Mouse (Mus musculus) embryonic stem cell, embryonic (primary cell): ENCODE results near the gene Odf3l2.

Experiments
- CTCF ChIA-PET, 4 experiments: fragments of 300-600 bp in 2 of 4; fragments of 350-600 bp in 2 of 4; sonication (Branson Sonifier 250); formaldehyde crosslinking; loops; one replicate each; lab custom pipeline; 2022; ENCODE audit warnings: inconsistent platforms in 2 of 4; lab: Charles Lee
- POLR2A ChIA-PET, 4 experiments: fragments of 300-600 bp in 2 of 4; fragments of 350-600 bp in 2 of 4; sonication (Branson Sonifier 250); formaldehyde crosslinking; loops; one replicate each; lab custom pipeline; 2022; ENCODE audit warnings: antibody characterized with exemption in 4 of 4, inconsistent platforms in 1 of 4; lab: Charles Lee

The Odf3l2 gene

DNA sequence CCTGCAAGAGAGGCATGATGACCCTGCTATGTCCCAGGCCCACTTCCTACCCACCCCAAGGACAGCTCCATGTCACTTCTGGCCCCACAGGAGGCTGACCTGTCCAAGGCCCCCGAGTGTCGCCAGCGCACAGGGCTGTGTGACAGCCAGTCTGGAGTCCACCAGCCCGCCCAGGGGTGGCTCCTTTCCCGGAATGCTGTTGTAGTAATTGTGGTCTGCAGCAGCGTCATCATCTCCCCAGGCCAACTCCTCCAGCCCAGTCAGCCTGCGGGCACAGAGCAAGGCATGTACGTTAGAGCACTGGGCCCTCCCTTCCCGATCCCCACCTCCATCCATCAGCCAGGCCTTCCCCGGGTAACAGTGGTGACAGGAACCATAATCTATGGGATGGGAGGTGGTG is 19.4 kb downstream of the Odf3l2 start:
- ChIA-PET POLR2A (interaction anchor here in 2 of 4 experiments (0.9 to 1.9 kb wide), 3 partner anchors 12 to 20 kb away, joined by 3 to 6 read pairs (median 5); partner anchors contain the start of genes C2cd4c (in 1 of the 2) and Odf3l2 (in 1 of the 2)), CTCF (interaction anchor here in 2 of 4 experiments (1.7 to 2.8 kb wide), 2 partner anchors 31 kb away, joined by 4 to 12 read pairs; no protein-coding TSS in a partner anchor)

- CTCF ChIA-PET: interaction anchor here in 1 of 4 experiments (1.1 kb wide), 1 partner anchor 24 kb away, joined by 5 read pairs; no protein-coding TSS in a partner anchor
- POLR2A ChIA-PET: interaction anchor here in 2 of 4 experiments (0.8 to 1.9 kb wide), 3 partner anchors 8 to 21 kb away, joined by 3 to 6 read pairs (median 5); partner anchors contain the start of genes C2cd4c (in 1 of the 2) and Odf3l2 (in 1 of the 2)
These were observed 20.1 kb downstream of the Odf3l2 start for GRCm38 (mm10) chr10:79625398-79625797.

- CTCF ChIA-PET: interaction anchor here in 2 of 4 experiments (0.9 to 1.2 kb wide), 3 partner anchors 10 to 29 kb away, joined by 3 to 6 read pairs (median 4); no protein-coding TSS in a partner anchor
- POLR2A ChIA-PET: interaction anchor here in 2 of 4 experiments (0.6 to 2.5 kb wide), 6 partner anchors 10 to 54 kb away, joined by 3 to 11 read pairs (median 4); partner anchors contain the start of gene C2cd4c (in 2 of the 2)
These were observed 21.6 kb downstream of the Odf3l2 start for GRCm38 (mm10) chr10:79623950-79624349.

DNA sequence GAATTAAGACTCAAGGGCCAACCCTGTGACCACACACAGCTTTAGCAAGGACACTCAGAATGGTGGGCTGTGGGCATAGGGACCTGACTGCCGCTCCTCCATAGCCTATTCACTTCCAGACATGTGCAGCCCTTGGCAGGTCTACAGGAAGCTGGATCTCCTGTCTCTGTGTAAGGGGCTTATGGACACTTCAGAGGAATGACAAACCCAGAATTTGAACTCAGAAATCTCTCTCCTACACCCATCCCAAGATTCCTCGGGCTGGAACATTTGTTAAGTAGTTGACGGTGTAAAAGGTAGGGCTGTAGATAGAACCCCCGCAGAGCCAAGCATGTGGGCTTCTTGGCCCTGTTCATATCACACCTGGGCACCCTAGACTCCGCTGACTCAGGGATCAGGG is 29.2 kb downstream of the Odf3l2 start:
- ChIA-PET CTCF (interaction anchor here in 2 of 4 experiments (0.6 to 1.4 kb wide), 3 partner anchors 21 to 67 kb away, joined by 3 to 4 read pairs (median 3); no protein-coding TSS in a partner anchor), POLR2A (interaction anchor here in 1 of 4 experiments (1.1 kb wide), 1 partner anchor 8 kb away, joined by 3 read pairs; no protein-coding TSS in a partner anchor)

- CTCF ChIA-PET: interaction anchor here in 2 of 4 experiments (0.6 to 1.4 kb wide), 3 partner anchors 20 to 68 kb away, joined by 3 to 4 read pairs (median 3); no protein-coding TSS in a partner anchor
- POLR2A ChIA-PET: no interaction called here
These were observed 29.7 kb downstream of the Odf3l2 start for GRCm38 (mm10) chr10:79615860-79616259.

- ChIA-PET CTCF (interaction anchor here in 3 of 4 experiments (0.6 to 1.7 kb wide), 29 partner anchors 9 to 198 kb away, joined by 3 to 25 read pairs (median 4); partner anchors contain the start of genes Madcam1 (in 2 of the 3), Bsg (in 1 of the 3) and Mier2 (in 1 of the 3)), POLR2A (interaction anchor here in 3 of 4 experiments (0.6 to 2.3 kb wide), 54 partner anchors 9 to 1604 kb away, joined by 3 to 14 read pairs (median 4); partner anchors contain the start of genes Cdc34 (in 3 of the 3), Madcam1 (in 2 of the 3), Pdxk (in 2 of the 3) and Bsg (in 1 of the 3))
These were observed 31.3 kb downstream of the Odf3l2 start for GRCm38 (mm10) chr10:79614305-79614643.

GRCm38 (mm10) chr10:79613578-79614304 is 31.8 kb downstream of the Odf3l2 start, which contains the start of gene C2cd4c:
Gene C2cd4c, minus strand, starts transcription at chr10:79614025.
- CTCF ChIA-PET: interaction anchor here in 3 of 4 experiments (0.6 to 1.7 kb wide), 32 partner anchors 10 to 321 kb away, joined by 3 to 25 read pairs (median 3); partner anchors contain the start of genes Madcam1 (in 2 of the 3), Bsg (in 1 of the 3), Mier2 (in 1 of the 3) and Shc2 (in 1 of the 3)

DNA sequence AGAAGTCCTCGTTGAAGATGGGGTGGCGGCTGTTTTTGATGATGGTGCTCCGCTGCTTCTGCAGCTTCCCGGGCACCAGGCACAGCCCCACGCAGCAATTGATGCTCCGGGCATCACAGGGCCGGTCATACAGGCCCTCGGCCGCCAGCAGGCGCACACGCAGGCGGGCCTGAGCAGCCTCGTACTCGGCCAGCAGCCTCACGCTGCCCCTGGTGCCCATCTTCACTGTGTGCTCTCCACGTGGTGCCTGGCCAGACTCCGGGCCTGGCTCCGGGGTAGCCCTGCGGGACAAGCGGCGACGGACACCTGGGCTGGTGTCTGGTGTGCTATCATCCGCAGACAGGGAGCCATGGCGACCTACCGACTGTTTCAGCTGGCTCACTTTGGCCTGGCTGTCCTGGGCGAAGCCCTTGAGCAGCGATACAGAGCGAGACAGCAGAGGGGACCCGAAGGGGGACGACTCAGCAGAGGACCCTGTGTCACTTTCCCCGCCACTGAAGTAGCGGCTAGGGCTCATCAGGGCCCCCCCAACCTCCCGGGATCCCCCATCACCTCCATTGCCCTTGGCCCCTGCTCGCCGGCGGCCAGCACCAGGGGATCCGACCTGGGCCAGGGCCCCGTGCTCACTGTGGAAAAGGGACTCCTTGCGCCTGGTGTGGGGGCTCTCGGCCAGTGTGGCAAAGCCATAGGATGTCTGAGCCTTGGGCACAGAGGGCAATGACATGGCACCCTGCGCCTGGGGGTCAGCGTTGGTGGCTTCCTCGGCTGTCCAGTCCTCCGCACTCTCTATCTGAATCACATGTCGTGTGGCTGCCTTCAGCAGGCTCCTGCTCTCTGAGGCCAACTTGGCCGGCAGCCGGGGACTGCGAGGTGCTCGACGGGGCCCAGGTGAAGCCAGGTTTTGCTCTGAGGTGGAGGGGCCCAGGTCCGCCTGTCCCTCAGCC is 33.1 kb downstream of the Odf3l2 start:
- CTCF ChIA-PET: interaction anchor here in 2 of 4 experiments (0.6 to 1.7 kb wide), 6 partner anchors 17 to 223 kb away, joined by 3 to 18 read pairs (median 4); no protein-coding TSS in a partner anchor
- POLR2A ChIA-PET: interaction anchor here in 3 of 4 experiments (0.6 to 2.0 kb wide), 14 partner anchors 9 to 168 kb away, joined by 3 to 14 read pairs (median 4); partner anchors contain the start of genes Cdc34 (in 1 of the 3) and Gzmm (in 1 of the 3)

More at GRCm38 (mm10) chr10:79613578-79614304, 31.8 kb downstream of the Odf3l2 start, which contains the start of gene C2cd4c:
- POLR2A ChIA-PET: interaction anchor here in 3 of 4 experiments (0.6 to 2.3 kb wide), 56 partner anchors 10 to 1604 kb away, joined by 3 to 14 read pairs (median 4); partner anchors contain the start of genes Cdc34 (in 3 of the 3), Madcam1 (in 2 of the 3), Pdxk (in 2 of the 3) and Bsg (in 1 of the 3)

- ChIA-PET CTCF (interaction anchor here in 3 of 4 experiments (0.5 to 1.7 kb wide), 5 partner anchors 16 to 169 kb away, joined by 3 to 18 read pairs (median 4); partner anchors contain the start of genes Bsg (in 1 of the 3) and Odf3l2 (in 1 of the 3)), POLR2A (interaction anchor here in 2 of 4 experiments (0.7 to 2.0 kb wide), 10 partner anchors 8 to 244 kb away, joined by 3 to 6 read pairs (median 4); partner anchors contain the start of gene Gzmm (in 1 of the 2))
These were observed 34.2 kb downstream of the Odf3l2 start for GRCm38 (mm10) chr10:79611296-79611695.

GRCm38 (mm10) chr10:79609276-79609675 is 36.3 kb downstream of the Odf3l2 start:
- POLR2A ChIA-PET: interaction anchor here in 3 of 4 experiments (0.6 to 1.7 kb wide), 6 partner anchors 13 to 1346 kb away, joined by 3 to 5 read pairs (median 3); no protein-coding TSS in a partner anchor
- CTCF ChIA-PET: interaction anchor here in 1 of 4 experiments (0.6 kb wide), 1 partner anchor 49 kb away, joined by 6 read pairs; no protein-coding TSS in a partner anchor

DNA sequence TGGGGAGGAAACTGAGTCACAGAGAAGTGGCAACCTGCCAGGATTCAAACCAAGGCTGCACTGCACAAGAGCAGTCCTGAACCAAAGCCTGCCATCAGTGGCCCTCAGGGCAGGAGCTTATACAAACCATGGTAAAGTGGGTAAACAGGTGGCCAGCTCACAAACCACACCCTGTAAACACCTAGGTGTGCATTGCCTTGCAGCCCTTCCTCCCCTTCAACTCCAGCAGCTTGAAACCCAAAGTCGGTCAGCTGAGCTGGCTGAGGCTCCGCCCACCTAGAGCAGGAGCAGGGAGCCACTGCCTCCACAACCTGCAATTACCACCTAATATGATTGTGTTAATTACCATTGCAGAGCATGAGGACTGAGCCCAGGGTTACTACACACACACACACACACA is 37.6 kb downstream of the Odf3l2 start:
- ChIA-PET POLR2A (interaction anchor here in 3 of 4 experiments (0.6 to 1.7 kb wide), 5 partner anchors 9 to 74 kb away, joined by 3 to 4 read pairs (median 3); partner anchors contain the start of gene Cdc34 (in 1 of the 3)), CTCF (interaction anchor here in 3 of 4 experiments (0.6 to 2.0 kb wide), 7 partner anchors 11 to 204 kb away, joined by 3 to 11 read pairs (median 3); partner anchors contain the start of gene Madcam1 (in 1 of the 3))

GRCm38 (mm10) chr10:79606537-79606936 is 39.0 kb downstream of the Odf3l2 start:
- ChIA-PET POLR2A (interaction anchor here in 1 of 4 experiments (0.6 kb wide), 1 partner anchor 561 kb away, joined by 6 read pairs; no protein-coding TSS in a partner anchor), CTCF (no interaction called here)

GRCm38 (mm10) chr10:79597936-79598230 is 47.7 kb downstream of the Odf3l2 start:
- CTCF ChIA-PET: interaction anchor here in 3 of 4 experiments (1.0 to 4.3 kb wide), 6 partner anchors 10 to 67 kb away, joined by 3 to 135 read pairs (median 27); partner anchors contain the start of genes Madcam1 (in 2 of the 3), Odf3l2 (in 2 of the 3) and C2cd4c (in 1 of the 3)
- POLR2A ChIA-PET: interaction anchor here in 2 of 4 experiments (0.9 to 3.0 kb wide), 3 partner anchors 14 to 54 kb away, joined by 4 to 12 read pairs (median 6); no protein-coding TSS in a partner anchor

- POLR2A ChIA-PET: interaction anchor here in 3 of 4 experiments (0.6 to 3.0 kb wide), 9 partner anchors 12 to 571 kb away, joined by 3 to 12 read pairs (median 5); partner anchors contain the start of genes C2cd4c (in 1 of the 3) and Odf3l2 (in 1 of the 3)
- CTCF ChIA-PET: interaction anchor here (0.6 to 4.3 kb wide), 13 partner anchors 11 to 183 kb away, joined by 3 to 135 read pairs (median 4); partner anchors contain the start of genes Madcam1 (in 2 of the 4), Odf3l2 (in 2 of the 4), C2cd4c (in 1 of the 4) and Mier2 (in 1 of the 4)
These were observed 48.2 kb downstream of the Odf3l2 start for GRCm38 (mm10) chr10:79597051-79597935.

DNA sequence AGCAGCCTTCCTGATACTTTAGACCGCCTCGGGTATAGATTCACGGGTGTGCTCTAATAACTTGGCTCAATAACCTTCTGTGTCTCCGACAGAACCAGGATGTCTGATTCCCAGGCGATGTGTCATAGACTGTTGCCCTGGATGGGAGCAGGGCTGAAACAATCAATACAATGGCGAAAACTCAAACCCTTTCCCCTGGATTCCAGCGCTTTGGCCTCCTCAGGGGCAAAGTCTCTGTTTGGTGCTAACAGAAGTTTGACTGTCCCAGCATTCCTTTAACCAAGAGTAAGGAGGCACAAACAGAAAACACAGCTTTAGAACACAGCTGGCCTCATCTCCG is 50.0 kb downstream of the Odf3l2 start:
- ChIA-PET CTCF (interaction anchor here (0.5 to 4.3 kb wide), 67 partner anchors 9 to 1131 kb away, joined by 3 to 135 read pairs (median 6); partner anchors contain the start of genes Odf3l2 (in 3 of the 4), C2cd4c (in 2 of the 4), Madcam1 (in 2 of the 4) and Tpgs1 (in 2 of the 4)), POLR2A (interaction anchor here (0.6 to 3.0 kb wide), 27 partner anchors 11 to 1586 kb away, joined by 3 to 14 read pairs (median 4); partner anchors contain the start of genes C2cd4c (in 2 of the 4), Odf3l2 (in 2 of the 4), Bsg (in 1 of the 4) and Madcam1 (in 1 of the 4))
